Mouse (Mus musculus) testis, adult 2 months (tissue): Measurements from ENCODE around the gene Iqsec1.

ENCODE experiments used
- CTCF ChIP-seq: fragments of 200-500 bp; IDR thresholded peaks from 2 replicates; pipeline ENCODE4 v1.5.1; 2012; ENCODE audit warnings: low read depth, mild to moderate bottlenecking, inconsistent platforms, low read length, moderate library complexity; ENCODE audit not compliant: control insufficient read depth, insufficient read depth, insufficient replicate concordance
- POLR2A ChIP-seq: fragments of 200-500 bp; IDR thresholded peaks from 2 replicates; pipeline ENCODE4 v1.6.1; 2012; ENCODE audit warnings: low read depth, mild to moderate bottlenecking, inconsistent platforms, low read length, moderate library complexity; ENCODE audit not compliant: control insufficient read depth

GRCm38 (mm10) chr6:90613277-90613676 lies 375.2 kb downstream of the Iqsec1 start:
- TF ChIP-seq CTCF (no peak), POLR2A (no peak)
